Mouse (Mus musculus): ENCODE results near the gene Pnisr. TPM values are rescaled to one million over a fixed set of nuclear protein-coding genes. Genes with fewer than 3 reads are reported as not detected.

Pnisr gene
- polyA plus RNA-seq (2012; rRNA removed), result 42.9 and 56.6 TPM in 2 replicates

GRCm38 (mm10) chr4:21847481-21848286, at the start of gene Pnisr:
Gene Pnisr (plus strand): TSS chr4:21847583.

GRCm38 (mm10) chr4:21879565-21880220, 32.3 kb downstream of the Pnisr start, which contains the start of gene Coq3:
Gene Coq3 (plus strand): TSS chr4:21879673.

Other genes with a start within 250 kb of the Pnisr start
- gene Prdm13, start 161.6 kb upstream of the Pnisr start, polyA plus RNA-seq (2012; rRNA removed), result not detected in 2 replicates
- gene Ccnc, start 119.9 kb upstream of the Pnisr start, polyA plus RNA-seq (2012; rRNA removed), result 5.3 and 5.6 TPM in 2 replicates
- gene Usp45, start 80.4 kb upstream of the Pnisr start, polyA plus RNA-seq (2012; rRNA removed), result 6.4 and 7.3 TPM in 2 replicates
- 7.8 and 9.8 TPM in 2 replicates for gene Tstd3, start 80.4 kb upstream of the Pnisr start, polyA plus RNA-seq (2012; rRNA removed)
- gene Coq3, start 32.1 kb downstream of the Pnisr start, polyA plus RNA-seq (2012; rRNA removed), result 4.7 and 5.2 TPM in 2 replicates
- gene Faxc, start 83.7 kb downstream of the Pnisr start, polyA plus RNA-seq (2012; rRNA removed), result 0.07 and 0.10 TPM in 2 replicates

Data from liver, embryonic 18 days (tissue).